Mouse (Mus musculus) lung, postnatal 0 days (tissue): Measurements from ENCODE around the gene Krtap21-1. TPM values are rescaled to one million over a fixed set of nuclear protein-coding genes. Genes with fewer than 3 reads are reported as not detected.

Source experiments
- ATAC-seq: fragments of 200-750 bp; cut with Nextera tagmentation; 2 replicates; pipeline ENCODE4 v1.8.0; 2017; ENCODE audit warnings: moderate library complexity
- DNase-seq: peaks from one replicate; pipeline ENCODE4 v3.0.0-alpha.2; 2016; ENCODE audit warnings: low spot score
- H3K27ac ChIP-seq: fragments of 300-500 bp; sonication (generic); 2 replicates; pipeline ENCODE4 v1.5.1; 2014; ENCODE audit warnings: antibody characterized with exemption, mild to moderate bottlenecking, low read length, mixed read lengths
- H3K27me3 ChIP-seq: fragments of 300-500 bp; sonication (generic); replicated peaks from 2 replicates; pipeline ENCODE4 v1.6.1; 2014; ENCODE audit warnings: low read length, mixed read lengths; ENCODE audit not compliant: insufficient read depth
- H3K36me3 ChIP-seq: fragments of 300-500 bp; sonication (generic); 2 replicates; pipeline ENCODE4 v1.6.1; 2014; ENCODE audit warnings: low read length, mixed read lengths; ENCODE audit not compliant: insufficient read depth
- H3K4me1 ChIP-seq: fragments of 300-500 bp; sonication (generic); 2 replicates; pipeline ENCODE4 v1.6.1; 2014; ENCODE audit warnings: antibody characterized with exemption, low read depth, low read length, mixed read lengths; ENCODE audit not compliant: insufficient read depth
- H3K4me2 ChIP-seq: fragments of 300-500 bp; sonication (generic); replicated peaks from 2 replicates; pipeline ENCODE4 v1.6.1; 2014; ENCODE audit warnings: low read depth, mild to moderate bottlenecking, low read length, moderate library complexity, mixed read lengths
- H3K4me3 ChIP-seq: fragments of 300-500 bp; sonication (generic); 2 replicates; pipeline ENCODE4 v1.5.1; 2014; ENCODE audit warnings: low read depth, low read length
- H3K9ac ChIP-seq: fragments of 300-500 bp; sonication (generic); replicated peaks from 2 replicates; pipeline ENCODE4 v1.6.1; 2014; ENCODE audit warnings: low read depth, mild to moderate bottlenecking
- H3K9me3 ChIP-seq: fragments of 300-500 bp; sonication (generic); 2 replicates; pipeline ENCODE4 v1.6.1; 2016; ENCODE audit warnings: low read length, mixed read lengths
- CTCF ChIP-seq: IDR thresholded peaks from 2 replicates; pipeline ENCODE4 v1.5.1; 2016; ENCODE audit warnings: antibody characterized with exemption, mild to moderate bottlenecking
- EP300 ChIP-seq: IDR thresholded peaks from 2 replicates; pipeline ENCODE4 v1.6.1; 2016; ENCODE audit warnings: antibody characterized with exemption, mild to moderate bottlenecking, control low read depth
- WGBS: fragments of 180-500 bp; shearing (Covaris S2); extraction: QIAGEN DNeasy Blood & Tissue Kit; methylation state at CpG from one replicate; pipeline ENCODE4 v1.1.7; 2014; 5-methylcytosine and 5-hydroxymethylcytosine counted together
- polyA plus RNA-seq: library from polyadenylated mRNA; unstranded; fragments of >200 nt; fragmentation: Nextera tagmentation; extraction: Ambion mirVana; gene quantifications from 2 replicates; pipeline ENCODE4 v1.2.1, GENCODE M21; 2015

Krtap21-1 gene
- polyA plus RNA-seq, 1 experiment from 2014 or later = not detected

GRCm38 (mm10) chr16:89372734-89373461 lies 30.8 kb downstream of the Krtap21-1 start:
- ATAC-seq = no peak
- Histone ChIP-seq H3K4me2 (no peak overlapping the region), H3K9me3 (no peaks in the 10 kb centered on the region), H3K4me3 (no peak overlapping the region), H3K27ac (no peak overlapping the region), H3K27me3 (no peaks in the 10 kb centered on the region), H3K36me3 (no peaks in the 10 kb centered on the region), H3K4me1 (no peaks in the 10 kb centered on the region), H3K9ac (no peak overlapping the region)
- DNase-seq = no peak
- 64% methylated on average over 2 of the region's 2 CpGs for WGBS
- no peak for TF ChIP-seq EP300
- no peak for TF ChIP-seq CTCF

Other genes starting within 250 kb of the Krtap21-1 start
- not detected in 2 replicates for gene Gm9789, start 245.9 kb downstream of the Krtap21-1 start, polyA plus RNA-seq
- gene Gm7735, start 234.4 kb downstream of the Krtap21-1 start, polyA plus RNA-seq = not detected in 2 replicates
- not detected in 2 replicates for gene 1110057P08Rik, start 229.1 kb downstream of the Krtap21-1 start, polyA plus RNA-seq
- gene Krtap20-2, start 198.0 kb downstream of the Krtap21-1 start, polyA plus RNA-seq = not detected in 2 replicates
- gene Krtap6-2, start 16.2 kb upstream of the Krtap21-1 start, polyA plus RNA-seq = not detected in 2 replicates
- not detected in 2 replicates for gene Krtap8-1, start 84.1 kb upstream of the Krtap21-1 start, polyA plus RNA-seq
- not detected in 2 replicates for gene Krtap7-1, start 104.5 kb upstream of the Krtap21-1 start, polyA plus RNA-seq
- gene Krtap11-1, start 167.3 kb upstream of the Krtap21-1 start, polyA plus RNA-seq = not detected in 2 replicates